Mouse (Mus musculus) cortical plate, adult 2 months (tissue): ENCODE measurements around the gene Nelfb.

Experiments
- CTCF ChIP-seq: fragments of 200-500 bp; IDR thresholded peaks from 2 replicates; pipeline ENCODE4 v1.5.1; 2011; ENCODE audit warnings: mild to moderate bottlenecking, control low read depth, low read length; ENCODE audit not compliant: insufficient read depth; ENCODE audit errors: extremely low read depth
- POLR2A ChIP-seq: fragments of 200-500 bp; IDR thresholded peaks from 2 replicates; pipeline ENCODE4 v1.6.1; 2011; ENCODE audit warnings: mild to moderate bottlenecking, low read length, control low read depth; ENCODE audit not compliant: insufficient read depth; ENCODE audit errors: extremely low read depth

DNA sequence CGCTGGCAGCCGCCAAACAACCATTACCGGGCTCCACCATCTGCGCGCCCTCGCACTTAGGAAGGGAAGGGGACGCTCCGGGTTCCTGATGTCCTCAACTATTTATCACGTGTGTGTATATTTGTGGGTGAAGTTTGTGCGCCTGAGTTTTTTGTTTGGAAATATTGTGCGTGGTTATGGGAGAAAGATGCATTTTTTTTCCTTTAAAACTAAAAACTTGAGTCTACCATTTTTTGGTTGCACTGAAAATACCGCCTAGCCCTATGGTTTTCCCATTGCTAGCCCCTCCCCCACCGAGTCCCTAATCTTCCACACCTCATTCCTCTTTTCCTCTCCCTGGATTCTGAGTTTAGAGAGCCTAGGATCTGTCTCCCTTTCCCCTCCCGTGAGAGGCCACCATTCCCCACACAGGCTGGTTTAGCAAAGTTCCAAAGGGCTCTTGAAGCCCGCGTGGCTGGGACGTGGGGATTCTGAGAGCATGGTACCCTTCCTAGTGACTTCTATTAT, 29.3 kb downstream of the Nelfb start:
- no peak for TF ChIP-seq POLR2A
- TF ChIP-seq CTCF = no peak
